Mouse (Mus musculus) bone marrow, adult 2 months (tissue): Measurements from ENCODE around the gene Clstn2.

Experiments
- CTCF ChIP-seq: fragments of 200-500 bp; IDR thresholded peaks from 2 replicates; pipeline ENCODE4 v1.5.1; 2011; ENCODE audit warnings: low read length, control low read depth; ENCODE audit not compliant: control insufficient read depth, insufficient read depth
- POLR2A ChIP-seq: fragments of 200-500 bp; IDR thresholded peaks from 2 replicates; pipeline ENCODE4 v1.6.1; 2011; ENCODE audit warnings: low read depth, mild to moderate bottlenecking, control low read depth, low read length, borderline replicate concordance; ENCODE audit not compliant: control insufficient read depth

GRCm38 (mm10) chr9:97717728-97718127 is 315.3 kb downstream of the Clstn2 start:
- TF ChIP-seq CTCF: no peak
- TF ChIP-seq POLR2A: no peak
